Mouse (Mus musculus) embryo, embryonic 9.5 days (tissue): ENCODE data around the gene Tns4.

Experiments
- DNase-seq: peaks from one replicate; pipeline ENCODE4 v3.0.0-alpha.2; 2017; ENCODE audit errors: extremely low spot score

The Tns4 gene

DNA sequence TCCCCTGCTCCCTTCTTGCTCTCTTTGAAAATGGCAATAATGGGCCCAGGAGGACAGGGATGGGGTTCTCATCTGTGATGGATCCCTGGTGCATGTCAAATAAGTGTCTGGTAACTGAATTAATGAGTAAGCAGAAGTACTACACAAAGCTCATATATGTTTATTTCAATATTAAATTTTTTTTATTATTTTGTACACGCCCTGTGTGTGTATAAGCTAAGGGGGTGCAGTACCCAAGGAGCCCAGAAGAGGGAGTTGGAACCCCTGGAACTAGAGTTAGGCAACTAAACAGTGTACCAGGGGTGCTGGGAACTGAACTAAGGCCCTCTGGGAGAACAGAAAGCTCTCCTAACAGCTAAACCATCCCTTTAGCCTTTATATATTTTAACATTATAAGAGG, 29.3 kb upstream of the Tns4 start:
- no peak for DNase-seq

DNA sequence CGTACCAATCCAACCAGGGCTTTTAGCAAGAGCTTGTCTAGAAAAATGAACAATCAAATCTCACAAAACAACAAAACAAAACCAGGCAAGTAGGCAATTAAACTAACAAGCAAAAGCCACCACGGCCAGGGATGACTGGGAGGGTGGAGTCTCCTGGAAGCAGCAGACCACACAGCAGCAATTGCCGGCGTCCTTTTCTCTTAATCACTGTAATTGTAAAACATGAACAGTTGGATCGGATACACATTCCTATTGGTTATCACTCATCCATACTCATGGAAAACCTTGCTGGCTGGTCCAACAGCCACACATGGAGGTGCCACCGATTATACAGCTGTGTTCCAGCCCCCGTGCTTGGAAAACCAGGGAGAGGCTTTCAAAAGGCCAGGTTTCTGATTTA, 28.8 kb upstream of the Tns4 start:
- no peak for DNase-seq

DNA sequence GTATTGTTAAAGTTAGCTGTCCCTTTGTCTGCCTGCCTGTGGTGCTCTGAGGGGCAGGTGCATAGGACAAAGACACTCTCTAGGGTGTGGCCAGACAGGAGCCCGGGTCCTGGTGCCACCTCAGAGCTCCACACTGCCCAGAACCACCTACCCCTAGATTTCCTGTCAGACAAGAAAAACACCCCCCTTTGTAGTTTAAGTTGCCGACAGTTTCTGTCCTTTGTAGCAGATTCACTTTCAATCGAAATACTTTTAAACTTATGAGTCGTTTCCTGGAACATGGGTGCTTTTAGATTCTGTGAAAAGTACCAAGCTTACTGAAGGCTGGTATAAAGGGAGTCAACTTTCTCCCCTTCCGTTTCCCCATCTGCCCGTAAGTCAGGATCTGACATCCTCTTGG, 26.8 kb upstream of the Tns4 start:
- no peak for DNase-seq

DNA sequence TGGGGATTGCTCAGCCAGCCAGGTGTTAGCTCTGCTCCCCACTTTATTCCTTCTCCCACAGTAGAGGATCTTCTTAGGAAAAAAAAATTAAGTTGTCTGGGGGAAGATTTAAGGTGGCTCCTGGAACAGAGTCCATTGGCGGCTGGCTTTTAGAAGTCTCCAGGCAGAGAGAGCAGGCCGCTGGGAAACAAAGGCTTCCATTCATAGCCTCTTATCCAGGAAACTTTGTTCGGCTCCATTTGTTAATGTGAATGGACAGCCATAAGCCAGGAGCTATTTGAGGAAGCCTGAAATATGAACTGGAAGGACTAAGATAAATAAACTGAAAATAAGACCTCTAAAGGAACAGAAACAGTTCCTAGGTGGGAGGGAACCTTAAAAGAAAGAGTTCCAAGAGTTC, 24.0 kb upstream of the Tns4 start:
- DNase-seq = peak; percentile 61

DNA sequence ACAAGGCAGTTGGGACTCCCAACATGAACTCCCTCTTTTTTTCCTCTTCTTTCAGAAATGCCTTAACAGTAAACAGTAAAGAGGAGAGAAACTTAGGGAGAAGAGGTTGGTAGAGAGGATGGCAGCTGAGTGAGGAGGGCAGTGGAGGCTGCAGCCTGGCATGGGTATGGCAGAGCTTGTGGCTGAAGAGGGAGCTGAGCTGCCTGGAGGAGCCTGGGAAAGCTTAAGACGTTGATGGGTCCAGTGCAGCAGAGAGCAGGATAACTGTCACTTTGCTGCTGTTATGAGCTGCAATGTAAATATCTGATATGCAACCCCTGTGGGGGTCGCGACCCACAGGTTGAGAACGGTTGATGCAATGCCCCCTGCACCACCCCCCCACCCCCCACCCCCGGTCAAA, 23.6 kb upstream of the Tns4 start:
- no peak for DNase-seq

GRCm38 (mm10) chr11:99111631-99112030, 22.5 kb upstream of the Tns4 start:
- DNase-seq = no peak

DNA sequence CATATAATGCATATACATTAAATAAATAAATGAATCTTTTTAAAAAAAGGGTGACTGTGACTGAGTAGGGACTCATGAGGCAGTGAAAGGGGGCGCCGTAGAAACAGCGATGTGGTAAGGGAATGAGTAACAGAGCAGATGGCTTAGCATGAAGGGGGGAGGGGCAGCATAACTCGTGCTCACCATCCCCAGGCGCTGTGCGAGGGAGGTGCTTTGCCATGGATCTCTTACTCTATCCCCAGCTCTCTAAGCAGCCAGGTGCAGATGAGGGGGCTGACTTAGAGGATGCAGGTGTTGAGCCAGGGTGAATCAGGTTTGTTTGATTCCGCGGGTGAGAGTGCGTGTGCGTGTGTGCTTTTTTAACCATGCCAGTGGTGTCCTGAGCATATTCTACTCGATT, 22.0 kb upstream of the Tns4 start:
- DNase-seq = no peak

DNA sequence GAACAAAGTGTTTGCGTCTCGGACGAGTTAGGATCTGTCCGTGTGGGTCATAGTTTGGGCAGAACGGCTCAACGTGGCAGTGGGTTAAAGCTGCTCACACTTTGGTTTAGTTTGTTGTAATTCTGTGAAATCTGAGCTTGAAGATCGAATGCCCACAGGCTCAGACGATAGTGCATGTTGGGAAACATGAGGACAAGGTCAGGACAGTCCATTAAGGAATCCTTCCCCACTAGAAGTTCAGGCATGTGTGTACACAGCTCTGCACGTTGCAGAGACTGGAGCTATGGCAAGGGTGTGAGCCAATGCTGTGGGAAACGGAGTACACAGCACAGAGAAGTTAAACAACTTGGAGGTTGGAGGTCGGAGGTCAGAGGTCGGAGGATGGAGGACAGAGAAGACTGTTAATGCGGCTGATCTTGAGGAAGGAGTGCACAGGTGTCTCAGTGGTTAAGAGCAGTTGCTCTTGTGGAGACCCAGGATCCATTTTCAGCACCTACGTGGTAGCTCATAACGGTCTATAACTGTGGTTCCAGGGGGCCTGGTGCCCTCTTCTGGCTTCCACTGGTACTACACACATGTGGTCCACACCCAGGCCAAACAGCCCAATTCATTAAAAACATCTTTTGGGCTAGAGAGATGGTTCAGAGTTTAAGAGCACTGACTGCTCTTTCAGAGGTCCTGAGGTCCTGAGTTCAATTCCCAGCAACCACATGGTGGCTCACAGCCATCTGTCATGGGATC, 21.4 kb upstream of the Tns4 start:
- no peak for DNase-seq

- DNase-seq = no peak
Measured at GRCm38 (mm10) chr11:99108296-99108695, 19.2 kb upstream of the Tns4 start.

- DNase-seq = no peak
Measured at GRCm38 (mm10) chr11:99105981-99106726, 17.0 kb upstream of the Tns4 start.

DNA sequence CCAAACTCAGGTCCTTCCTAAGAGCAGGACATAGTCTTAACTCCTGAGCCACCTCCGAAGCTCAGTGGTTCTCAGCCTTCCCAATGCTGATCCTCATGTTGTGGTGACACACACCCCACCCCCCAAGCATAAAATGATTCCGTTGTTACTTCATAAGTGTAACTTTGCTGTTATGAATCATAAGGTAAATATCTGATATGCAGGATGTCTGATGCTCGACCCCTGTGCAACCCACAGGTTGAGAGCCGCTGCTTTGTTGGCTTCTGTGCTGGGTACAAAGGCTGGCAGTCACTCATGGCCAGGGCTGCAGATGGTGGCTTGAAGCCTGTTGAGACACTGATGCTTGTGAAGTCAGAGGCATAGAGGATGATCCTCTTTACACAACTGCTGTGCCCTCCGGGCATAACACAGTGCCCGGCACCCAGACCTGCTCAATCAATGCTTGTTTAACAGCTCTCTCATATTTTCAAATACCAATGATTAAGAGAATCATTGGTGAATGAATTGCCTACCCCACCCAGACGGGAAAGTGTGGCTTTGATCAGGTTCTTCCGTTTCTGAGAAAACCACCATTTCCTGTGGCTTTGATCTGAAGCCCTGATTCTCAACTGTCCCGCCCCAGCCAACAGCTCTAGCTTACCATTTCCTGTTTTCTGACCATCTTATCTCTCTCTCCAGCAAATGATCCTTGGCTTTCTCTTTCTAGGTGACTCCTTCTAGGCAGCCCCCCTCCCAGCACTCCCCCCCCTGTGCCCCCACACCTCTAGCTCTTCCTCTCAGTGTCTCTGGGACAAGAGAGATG, 15.7 kb upstream of the Tns4 start:
- no peak for DNase-seq

DNA sequence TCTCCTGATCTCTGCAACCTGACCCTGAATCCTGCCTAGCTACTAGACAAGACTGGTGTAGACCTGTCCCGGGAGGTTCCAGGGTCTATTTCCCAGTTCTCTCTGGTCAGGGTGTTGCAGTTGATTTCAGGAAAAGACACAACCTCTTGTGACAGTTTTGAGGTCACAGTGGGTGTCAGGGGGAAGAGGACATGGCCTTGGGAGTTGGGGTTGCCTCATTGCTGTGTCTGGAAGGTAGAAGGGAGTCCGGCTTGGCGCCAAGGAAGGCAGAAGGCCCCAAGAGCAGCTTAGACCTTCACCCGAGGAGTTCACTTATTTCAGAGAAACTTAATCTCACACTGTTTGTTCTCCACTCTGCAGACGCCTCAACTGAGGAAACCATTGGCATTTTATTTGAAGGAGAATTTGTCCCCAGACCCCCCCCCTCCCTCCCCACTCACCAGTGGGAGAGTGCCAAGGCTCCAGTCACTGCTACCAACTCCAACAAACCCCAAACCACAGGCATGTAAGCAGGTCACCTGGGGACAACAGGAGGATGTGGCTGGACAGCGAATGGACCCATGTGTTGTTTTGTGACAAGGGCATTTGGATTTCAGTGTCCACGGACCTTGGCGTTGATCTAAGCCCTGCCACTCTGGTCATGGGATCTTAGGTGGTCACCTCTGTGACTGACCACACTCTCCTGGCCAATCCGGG, 13.6 kb upstream of the Tns4 start:
- no peak for DNase-seq

GRCm38 (mm10) chr11:99101693-99102092, 12.6 kb upstream of the Tns4 start:
- DNase-seq = no peak

DNA sequence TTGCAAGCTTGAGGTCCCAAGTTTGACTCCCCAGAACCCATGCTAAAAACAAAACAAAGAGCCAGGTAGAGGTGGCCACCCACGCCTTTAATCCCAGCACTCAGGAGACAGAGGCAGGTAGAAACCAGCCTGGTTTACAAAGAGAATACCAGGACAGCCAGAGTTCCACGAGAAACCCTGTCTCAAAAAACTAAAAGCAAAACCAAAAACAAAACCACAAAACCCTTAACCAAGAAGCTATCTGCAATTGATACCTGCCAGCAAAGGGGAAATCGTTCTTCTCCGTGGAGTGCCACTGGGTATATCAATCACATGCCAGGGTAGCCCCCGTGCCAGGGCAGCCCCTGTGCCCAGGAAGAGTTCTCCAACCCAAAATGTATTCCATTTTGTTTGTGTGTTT, 11.1 kb upstream of the Tns4 start:
- no peak for DNase-seq

DNA sequence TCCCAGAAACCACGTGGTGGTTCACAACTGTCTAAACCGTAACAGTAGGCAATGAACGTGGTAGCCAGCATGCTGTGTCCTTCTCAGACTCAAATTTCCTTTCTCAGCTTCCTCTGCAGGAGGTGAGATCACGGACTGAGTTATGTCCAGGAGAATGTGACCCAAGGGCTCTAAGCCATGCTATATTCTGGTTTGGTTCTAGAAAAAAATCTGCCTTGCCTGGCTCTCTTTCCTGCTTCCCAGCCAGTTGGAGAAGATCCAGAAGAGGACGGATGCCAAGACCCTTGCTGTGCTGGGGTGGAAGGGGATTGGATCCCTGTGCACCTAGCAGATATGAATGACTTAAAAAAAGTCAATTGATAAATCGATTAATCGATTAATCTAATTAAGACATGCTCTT, 10.4 kb upstream of the Tns4 start:
- no peak for DNase-seq

GRCm38 (mm10) chr11:99098924-99099323, 9.8 kb upstream of the Tns4 start:
- DNase-seq = no peak

DNA sequence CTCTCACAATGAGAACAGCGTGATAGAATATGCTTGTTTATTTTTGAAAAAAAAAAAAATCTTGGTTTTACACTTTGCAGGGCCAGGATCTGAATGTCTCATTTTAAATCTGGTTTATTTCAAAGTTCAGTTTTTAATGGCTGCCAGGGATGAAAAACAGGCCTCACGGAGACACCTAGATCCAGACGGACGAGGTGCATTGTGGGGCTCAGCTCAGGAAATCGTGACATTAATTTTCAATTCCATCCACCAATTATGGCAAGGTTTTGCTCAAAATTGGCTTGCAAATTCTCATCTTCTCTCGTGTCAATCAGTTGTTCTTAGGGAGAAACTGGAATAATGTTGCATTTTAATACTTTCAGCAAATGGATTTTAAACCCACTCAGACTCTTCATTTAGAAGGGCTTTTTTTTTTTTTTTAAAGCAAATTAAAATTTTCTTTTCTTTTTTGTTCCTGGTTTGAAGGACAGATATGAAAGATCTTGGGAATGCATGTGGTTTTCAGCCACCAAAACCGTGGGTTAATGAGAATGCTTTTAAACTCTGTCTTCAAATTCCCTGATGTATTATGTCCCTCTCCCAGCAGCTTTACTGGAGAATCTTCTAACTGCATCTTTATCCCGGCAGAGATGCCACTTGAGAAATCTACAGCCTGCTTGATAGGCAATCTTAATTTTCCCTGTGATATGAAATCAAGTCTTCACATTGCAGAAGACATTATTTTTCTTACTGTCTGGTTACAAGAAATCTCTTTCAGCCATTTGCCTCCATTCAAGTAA, 8.1 kb upstream of the Tns4 start:
- no peak for DNase-seq

- DNase-seq = no peak
Measured at GRCm38 (mm10) chr11:99096417-99096816, 7.3 kb upstream of the Tns4 start.

DNA sequence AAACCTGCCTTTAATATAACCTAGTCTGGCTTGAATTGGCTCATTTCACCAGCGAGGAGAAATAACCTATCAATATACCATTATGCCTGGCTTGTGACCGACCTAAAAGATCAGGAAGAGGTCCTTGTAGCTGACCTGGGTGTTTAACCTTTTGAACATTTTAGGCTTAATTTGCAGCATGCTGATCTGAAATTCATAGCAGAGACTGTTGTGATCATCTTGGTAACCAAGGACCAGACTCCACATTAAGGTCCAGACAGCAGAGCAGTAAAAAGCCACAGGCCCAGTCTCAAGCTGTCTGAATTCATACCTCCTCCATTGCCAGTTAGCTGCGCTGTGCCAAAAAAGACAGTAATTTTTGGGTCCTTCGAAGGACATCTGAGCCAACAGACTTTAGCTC, 6.7 kb upstream of the Tns4 start:
- no peak for DNase-seq

DNA sequence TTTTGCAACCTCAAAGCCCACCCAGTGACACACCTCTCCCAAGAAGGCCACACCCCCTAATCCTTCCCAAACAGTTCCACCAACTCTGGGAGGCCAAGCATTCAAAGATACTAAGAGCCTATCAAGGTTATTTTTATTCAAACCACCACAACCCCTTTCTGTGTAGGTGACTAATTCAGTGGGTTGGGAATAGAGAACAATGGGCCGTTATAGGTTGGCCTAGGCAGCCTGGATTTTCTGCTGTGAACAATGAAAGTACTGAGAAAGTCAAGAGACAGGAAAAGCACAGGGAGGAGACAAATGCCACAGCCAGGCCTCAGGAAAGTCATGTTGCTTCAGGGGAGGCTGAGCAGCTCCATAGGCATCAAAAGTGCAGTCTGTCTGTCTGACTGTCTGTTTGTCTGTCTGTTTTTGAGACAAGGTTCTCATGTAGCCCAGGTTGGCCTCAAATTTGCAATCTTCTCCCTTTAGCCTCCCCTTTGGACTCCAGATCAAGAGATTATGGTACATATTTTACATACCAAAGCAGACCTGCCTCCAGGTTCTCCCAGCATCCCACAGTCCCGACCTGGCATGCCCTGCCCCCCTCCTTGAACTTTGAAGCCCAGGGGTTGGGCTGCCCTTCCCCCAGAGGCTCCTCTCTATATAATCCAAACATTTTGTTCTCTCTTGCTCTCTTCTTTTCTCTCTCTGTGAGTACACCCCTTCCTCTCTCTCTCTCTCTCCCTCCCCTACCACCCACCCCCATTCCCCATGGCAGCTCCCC, 6.0 kb upstream of the Tns4 start:
- DNase-seq = no peak

GRCm38 (mm10) chr11:99093740-99094139, 4.6 kb upstream of the Tns4 start:
- no peak for DNase-seq
